Mouse (Mus musculus): ENCODE results near the gene Hist4h4.
"Not testable (repeated sequence)": the region's sequence is repeated elsewhere in the genome, so short reads cannot be mapped to it uniquely, and the experiment has no call there.

Hist4h4 gene

GRCm38 (mm10) chr6:136815381-136815780 lies 11.2 kb upstream of the Hist4h4 start:
- DNase-seq (ENCODE audit: low read depth, low spot score): no peak

- DNase-seq (ENCODE audit: low read depth, low spot score): no peak
Observed at GRCm38 (mm10) chr6:136813117-136813516, 8.9 kb upstream of the Hist4h4 start.

GRCm38 (mm10) chr6:136811196-136811595 lies 7.0 kb upstream of the Hist4h4 start:
- no peak for DNase-seq (ENCODE audit: low read depth, low spot score)

GRCm38 (mm10) chr6:136809673-136810072 lies 5.5 kb upstream of the Hist4h4 start:
- no peak for DNase-seq (ENCODE audit: low read depth, low spot score)

GRCm38 (mm10) chr6:136809077-136809476 lies 4.9 kb upstream of the Hist4h4 start:
- no peak for DNase-seq (ENCODE audit: low read depth, low spot score)

- DNase-seq (ENCODE audit: low read depth, low spot score): no peak
Observed at GRCm38 (mm10) chr6:136808631-136809046, 4.4 kb upstream of the Hist4h4 start.

GRCm38 (mm10) chr6:136808014-136808417 lies 3.8 kb upstream of the Hist4h4 start, which contains the start of gene H2afj:
Gene H2afj (plus strand): TSS chr6:136808244.
- peak; percentile 92 for DNase-seq (ENCODE audit: low read depth, low spot score)

- no peak for DNase-seq (ENCODE audit: low read depth, low spot score)
Observed at GRCm38 (mm10) chr6:136807395-136808013, 3.3 kb upstream of the Hist4h4 start.

- no peak for DNase-seq (ENCODE audit: low read depth, low spot score)
Observed at GRCm38 (mm10) chr6:136806819-136807218, 2.6 kb upstream of the Hist4h4 start.

- no peak for DNase-seq (ENCODE audit: low read depth, low spot score)
Observed at GRCm38 (mm10) chr6:136805409-136805775, 1.2 kb upstream of the Hist4h4 start.

GRCm38 (mm10) chr6:136804705-136805408 lies 642 bp upstream of the Hist4h4 start:
- no peak for DNase-seq (ENCODE audit: low read depth, low spot score)

GRCm38 (mm10) chr6:136803093-136803738 lies 999 bp downstream of the Hist4h4 start:
- peak; percentile 45 for DNase-seq (ENCODE audit: low read depth, low spot score)

- DNase-seq (ENCODE audit: low read depth, low spot score): no peak
Observed at GRCm38 (mm10) chr6:136801274-136801673, 2.9 kb downstream of the Hist4h4 start.

- DNase-seq (ENCODE audit: low read depth, low spot score): no peak
Observed at GRCm38 (mm10) chr6:136800710-136801109, 3.5 kb downstream of the Hist4h4 start.

- not testable (repeated sequence) for DNase-seq (ENCODE audit: low read depth, low spot score)
Observed at GRCm38 (mm10) chr6:136797874-136798693, 6.1 kb downstream of the Hist4h4 start.

- no peak for DNase-seq (ENCODE audit: low read depth, low spot score)
Observed at GRCm38 (mm10) chr6:136795850-136796249, 8.4 kb downstream of the Hist4h4 start.

- no peak for DNase-seq (ENCODE audit: low read depth, low spot score)
Observed at GRCm38 (mm10) chr6:136795110-136795509, 9.1 kb downstream of the Hist4h4 start.

- no peak for DNase-seq (ENCODE audit: low read depth, low spot score)
Observed at GRCm38 (mm10) chr6:136793831-136794525, 10.2 kb downstream of the Hist4h4 start.

GRCm38 (mm10) chr6:136792884-136793758 lies 11.1 kb downstream of the Hist4h4 start:
- DNase-seq (ENCODE audit: low read depth, low spot score): no peak

- no peak for DNase-seq (ENCODE audit: low read depth, low spot score)
Observed at GRCm38 (mm10) chr6:136789391-136789971, 14.7 kb downstream of the Hist4h4 start.
